Mouse (Mus musculus) embryo, embryonic 10 days (tissue): ENCODE measurements at regions not wholly inside any gene's neighbourhood (a gene's known extent, or its start where the extent isn't known, plus 50 kb on each side); places are given as distances from the start of the nearest gene placed in this dataset.

Experiments
- DNase-seq: peaks from one replicate; pipeline ENCODE4 v3.0.0-alpha.2; 2015; ENCODE audit warnings: low spot score

DNA sequence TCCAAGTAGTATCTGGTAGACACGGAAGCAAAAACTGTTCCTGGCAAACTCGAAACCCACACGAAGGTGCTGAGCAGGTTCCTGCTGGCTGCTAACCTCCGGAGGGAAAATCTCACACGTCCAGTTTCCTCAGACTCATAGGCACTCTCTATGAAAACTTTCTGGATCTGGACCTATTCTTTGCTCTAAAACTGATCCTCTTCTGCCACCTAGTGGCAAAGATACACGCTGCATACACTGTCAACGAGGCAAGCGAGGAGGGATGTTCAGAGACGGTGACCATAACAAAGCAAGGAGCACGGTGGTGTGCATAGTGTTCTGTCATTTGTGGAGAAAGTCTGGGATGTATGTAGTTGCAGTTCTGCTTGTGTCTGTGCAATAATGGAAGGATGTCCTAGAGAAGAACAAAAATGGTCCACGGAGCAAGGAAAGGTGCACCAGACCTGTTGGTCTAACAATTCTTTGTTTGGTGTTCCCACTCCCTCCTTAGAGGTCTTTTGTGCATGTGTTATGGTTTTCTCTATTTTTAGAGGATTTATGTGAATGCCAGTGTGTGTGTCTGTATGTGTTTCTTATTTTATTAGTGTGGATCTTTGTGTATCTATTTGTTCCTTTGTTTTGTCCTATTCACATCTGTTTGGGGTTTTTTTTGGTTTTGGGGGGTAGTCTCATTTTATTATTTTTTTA is 57.0 kb upstream of the Siglech start:
- DNase-seq = peak; percentile 92
